Mouse (Mus musculus): ENCODE results near the gene Gm45711. TPM values are rescaled to one million over a fixed set of nuclear protein-coding genes. Genes with fewer than 3 reads are reported as not detected.
"Not testable (repeated sequence)": the region's sequence is repeated elsewhere in the genome, so short reads cannot be mapped to it uniquely, and the experiment has no call there.

Gene Gm45711
- total RNA-seq, 2 experiments from 2014 or later, result not detected

GRCm38 (mm10) chr8:104321267-104321666, 11.4 kb upstream of the Gm45711 start, which contains the start of gene Gm11020:
Gm11020 (plus strand) TSS chr8:104321567.
- DNase-seq, result not testable (repeated sequence)

- no peak for DNase-seq
Measured at GRCm38 (mm10) chr8:104313311-104313710, 3.4 kb upstream of the Gm45711 start.

GRCm38 (mm10) chr8:104312023-104312422, 2.1 kb upstream of the Gm45711 start:
- not testable (repeated sequence) for DNase-seq

- not testable (repeated sequence) for DNase-seq
Measured at GRCm38 (mm10) chr8:104308341-104308740, 1.5 kb downstream of the Gm45711 start.

GRCm38 (mm10) chr8:104304962-104305361, 4.9 kb downstream of the Gm45711 start:
- no peak for DNase-seq

GRCm38 (mm10) chr8:104302536-104302935, 7.3 kb downstream of the Gm45711 start:
- not testable (repeated sequence) for DNase-seq

- peak in 1 of 2 experiments; percentile 18 for DNase-seq
Measured at GRCm38 (mm10) chr8:104301577-104301976, 8.3 kb downstream of the Gm45711 start.

GRCm38 (mm10) chr8:104294396-104294795, 15.5 kb downstream of the Gm45711 start:
- DNase-seq, result no peak

- DNase-seq, result not testable (repeated sequence)
Measured at GRCm38 (mm10) chr8:104293081-104293480, 16.8 kb downstream of the Gm45711 start, which contains the start of gene Cmtm2a. Cmtm2a (minus strand) TSS chr8:104293181.

- DNase-seq, result no peak
Measured at GRCm38 (mm10) chr8:104268937-104269440, 40.9 kb downstream of the Gm45711 start.

- no peak for DNase-seq
Measured at GRCm38 (mm10) chr8:104268368-104268767, 41.5 kb downstream of the Gm45711 start.

- DNase-seq, result not testable (repeated sequence)
Measured at GRCm38 (mm10) chr8:104264271-104264935, 45.5 kb downstream of the Gm45711 start.

- not testable (repeated sequence) for DNase-seq
Measured at GRCm38 (mm10) chr8:104261802-104262201, 48.1 kb downstream of the Gm45711 start.

- no peak for DNase-seq
Measured at GRCm38 (mm10) chr8:104253016-104253415, 56.9 kb downstream of the Gm45711 start.

GRCm38 (mm10) chr8:104251461-104251860, 58.4 kb downstream of the Gm45711 start:
- DNase-seq, result no peak

GRCm38 (mm10) chr8:104250439-104251367, 59.2 kb downstream of the Gm45711 start, which contains the start of gene Cklf:
Cklf (plus strand) TSS chr8:104250861.
- peak; percentile 77 to 78 for DNase-seq

GRCm38 (mm10) chr8:104249442-104249996, 60.4 kb downstream of the Gm45711 start:
- no peak for DNase-seq

GRCm38 (mm10) chr8:104248276-104248675, 61.6 kb downstream of the Gm45711 start, which contains the start of gene Tk2:
Tk2 (minus strand) TSS chr8:104248558.
- DNase-seq, result peak; percentile 68 to 78

- peak in 1 of 2 experiments; percentile 27 for DNase-seq
Measured at GRCm38 (mm10) chr8:104247908-104248275, 62.0 kb downstream of the Gm45711 start.

GRCm38 (mm10) chr8:104247054-104247907, 62.6 kb downstream of the Gm45711 start:
- no peak for DNase-seq

GRCm38 (mm10) chr8:104246621-104247020, 63.3 kb downstream of the Gm45711 start:
- no peak for DNase-seq

Measured in layer of hippocampus, postnatal 36 days (tissue).